Mouse (Mus musculus): Measurements from ENCODE around the gene Dgki.

The Dgki gene

DNA sequence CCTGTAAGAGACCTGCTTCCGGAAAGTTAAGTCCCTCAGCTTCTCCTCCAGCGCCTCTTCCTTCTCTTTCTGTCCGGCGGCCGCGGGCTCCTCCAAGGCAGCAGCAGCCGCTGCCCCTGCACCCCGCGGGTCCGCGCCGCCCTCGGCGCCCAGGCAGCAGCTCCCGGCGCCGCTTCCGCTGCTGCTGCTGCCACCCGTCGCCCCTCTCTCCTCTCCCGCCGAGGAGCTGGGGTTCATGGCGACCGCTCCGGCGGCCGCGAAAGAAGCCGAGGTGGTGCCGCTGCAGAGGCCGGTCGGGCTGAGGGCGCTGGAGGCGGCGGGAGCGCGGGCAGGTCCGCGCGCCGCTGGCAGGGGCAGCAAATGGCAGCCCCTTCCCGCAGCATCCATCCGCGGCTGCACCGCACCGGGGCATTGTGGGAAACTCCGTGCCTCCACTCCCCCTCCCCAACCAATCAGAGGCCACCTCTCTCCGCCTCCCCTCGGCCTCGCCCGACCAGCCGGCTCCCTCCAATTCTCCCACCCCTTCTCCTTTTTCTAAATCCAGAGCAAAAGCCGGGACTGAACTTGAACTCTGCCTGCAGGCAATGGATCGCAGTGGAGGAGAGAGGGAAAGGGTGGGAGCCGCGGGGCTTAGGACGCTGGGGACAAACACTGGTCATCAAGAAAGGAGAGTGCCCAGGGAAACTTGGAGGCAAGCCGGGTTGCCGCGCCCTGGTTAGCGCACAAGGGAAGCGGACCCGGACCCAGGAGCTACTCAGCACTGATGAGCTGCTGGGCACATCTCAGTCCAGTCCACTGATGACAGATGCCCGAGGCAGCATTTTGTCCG lies at the start of gene Dgki:
Gene Dgki, minus strand, starts transcription at position 623 of the 829 bp plus-strand sequence.
- DNase-seq = peak; percentile 21

DNA sequence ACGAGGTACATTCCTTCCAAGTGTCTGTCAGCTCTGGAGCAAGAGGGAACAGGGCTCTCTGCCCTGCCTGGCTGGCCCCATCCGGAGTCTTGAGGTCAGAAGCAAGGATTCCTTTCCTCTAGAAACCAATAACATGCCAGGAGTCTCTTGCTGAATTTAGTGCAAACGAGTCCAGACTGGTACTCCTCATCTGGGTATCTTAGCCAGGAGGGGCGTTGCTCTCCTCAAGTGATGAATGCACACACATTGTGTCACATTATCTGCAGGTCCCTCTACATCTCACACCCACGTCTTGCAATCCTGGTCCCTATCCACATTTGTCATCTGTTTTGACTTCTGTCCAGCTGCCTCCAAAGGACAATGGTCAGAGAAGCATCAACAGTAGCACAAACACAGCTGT lies 47.6 kb upstream of the Dgki start:
- no peak for DNase-seq

DNA sequence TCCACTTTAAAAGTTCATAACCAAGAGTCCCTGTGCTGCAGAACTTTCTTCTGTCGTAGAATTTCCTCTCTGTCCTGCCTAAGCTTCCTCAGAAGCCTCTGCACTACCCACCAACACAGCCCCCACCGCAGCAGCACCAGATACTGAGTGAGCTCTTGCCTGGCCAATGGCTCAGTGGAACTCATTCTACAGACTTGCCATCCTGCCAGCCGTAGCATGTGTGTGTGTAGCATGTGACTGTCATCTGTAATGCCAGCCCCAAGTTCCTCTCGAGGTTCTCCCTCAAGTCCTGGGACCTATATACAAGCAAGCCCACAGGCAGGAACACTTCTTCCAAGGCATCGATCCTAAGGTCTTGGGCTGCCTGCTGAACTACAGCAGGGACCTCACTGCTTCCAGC lies 38.1 kb upstream of the Dgki start:
- no peak for DNase-seq

DNA sequence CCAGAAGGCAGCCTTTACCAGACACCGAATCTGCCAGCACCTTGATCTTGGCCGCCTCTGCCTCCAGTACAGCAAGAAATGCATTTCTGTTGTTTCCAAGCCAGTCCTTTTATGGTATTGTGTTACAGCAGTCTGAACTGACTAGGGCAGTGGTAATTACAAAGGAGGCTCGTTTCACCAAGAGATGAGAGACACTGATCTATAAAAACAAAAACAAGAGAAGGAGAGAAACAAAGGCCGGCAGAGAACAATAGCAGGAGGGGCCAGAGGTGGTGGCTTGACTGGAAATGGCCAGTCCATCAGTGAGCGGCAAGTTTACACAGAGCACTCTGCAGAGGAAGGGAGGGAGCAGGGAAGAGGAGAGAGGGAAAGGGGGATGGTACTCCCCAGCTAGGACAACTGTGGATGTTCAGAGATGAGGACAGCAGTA lies 36.9 kb upstream of the Dgki start:
- DNase-seq = peak; percentile 53

DNA sequence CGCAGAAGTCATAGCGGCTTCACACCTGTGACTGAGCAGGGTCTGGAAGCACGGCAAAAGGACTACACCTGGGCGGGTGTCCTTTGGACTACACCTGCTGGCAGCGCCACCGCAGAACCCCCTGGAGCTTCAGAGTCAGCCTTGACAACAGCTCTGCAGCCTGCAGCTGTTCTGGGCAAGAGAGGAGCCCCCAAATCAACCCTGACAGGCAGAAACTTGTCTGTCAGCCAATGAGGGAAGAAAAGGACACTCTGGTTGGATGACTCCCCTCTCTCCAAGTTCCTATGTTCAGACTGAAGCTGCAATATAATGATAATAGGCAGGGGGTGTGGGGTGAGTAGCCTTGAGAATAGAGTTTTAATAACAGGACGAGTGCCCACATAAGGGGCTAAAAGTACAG lies 36.4 kb upstream of the Dgki start:
- DNase-seq = peak; percentile 46

DNA sequence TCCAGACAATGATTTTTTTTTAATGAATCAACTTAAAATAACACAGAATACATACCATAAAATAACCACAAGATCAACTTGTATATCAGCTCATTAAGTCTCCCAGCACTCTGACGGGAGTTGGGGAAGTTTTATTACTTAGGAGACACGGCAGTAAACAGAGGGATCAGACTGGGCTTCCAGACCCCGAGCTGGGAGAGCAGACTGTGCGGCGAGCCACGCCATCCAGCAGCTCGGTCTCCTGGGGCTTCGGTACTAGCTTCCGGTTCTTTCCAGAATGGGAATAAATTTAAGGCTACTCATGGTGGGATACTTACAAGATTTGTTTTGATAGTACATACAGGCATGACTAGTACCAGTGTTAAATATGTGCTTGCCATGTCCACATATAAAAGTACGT lies 32.9 kb upstream of the Dgki start:
- no peak for DNase-seq

DNA sequence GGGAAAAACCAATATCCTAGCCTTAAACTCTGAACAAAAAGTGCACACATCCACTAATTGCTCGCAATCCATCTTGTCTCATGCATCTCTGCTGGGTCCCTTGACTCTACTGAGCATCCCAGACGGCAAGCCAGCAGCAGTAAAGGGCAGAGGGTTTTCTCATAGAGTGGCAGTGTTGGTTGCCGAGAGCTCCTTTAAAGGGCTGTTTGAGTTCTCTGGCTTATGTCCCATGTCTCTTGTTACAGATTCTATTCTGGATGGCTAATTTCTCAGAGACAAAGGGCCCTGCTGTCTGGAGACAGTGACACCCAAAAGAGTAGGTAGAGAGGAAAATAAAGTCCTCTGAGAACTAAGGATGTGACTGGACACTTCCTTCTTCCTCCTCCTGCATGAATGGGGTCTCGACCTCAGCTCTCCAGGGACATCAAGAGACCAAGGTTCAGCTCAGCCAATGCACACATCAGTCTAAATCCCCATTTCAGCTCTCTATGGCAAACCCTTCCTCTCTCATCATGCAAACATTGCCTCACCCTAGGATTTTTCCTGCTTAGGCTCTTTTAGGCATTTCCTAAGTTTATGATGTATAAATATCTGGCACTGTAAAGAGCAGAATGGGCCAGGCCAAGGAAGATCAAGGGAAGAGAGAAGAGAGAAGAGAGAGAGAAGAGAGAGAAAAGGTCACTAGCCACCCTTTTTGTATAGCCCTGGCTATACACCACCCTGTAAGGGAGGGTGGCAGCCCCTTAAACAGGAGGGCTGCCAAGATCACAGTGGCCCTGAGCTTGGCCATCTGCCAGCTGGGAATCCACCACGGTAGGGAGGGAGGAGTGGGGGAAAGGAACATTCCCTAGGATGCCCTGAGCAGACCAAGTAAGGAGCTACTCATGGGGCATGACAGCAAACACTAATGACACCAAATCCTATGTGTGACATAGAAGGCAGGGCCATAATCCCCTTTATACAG lies 30.2 kb upstream of the Dgki start:
- DNase-seq = peak; percentile 59

DNA sequence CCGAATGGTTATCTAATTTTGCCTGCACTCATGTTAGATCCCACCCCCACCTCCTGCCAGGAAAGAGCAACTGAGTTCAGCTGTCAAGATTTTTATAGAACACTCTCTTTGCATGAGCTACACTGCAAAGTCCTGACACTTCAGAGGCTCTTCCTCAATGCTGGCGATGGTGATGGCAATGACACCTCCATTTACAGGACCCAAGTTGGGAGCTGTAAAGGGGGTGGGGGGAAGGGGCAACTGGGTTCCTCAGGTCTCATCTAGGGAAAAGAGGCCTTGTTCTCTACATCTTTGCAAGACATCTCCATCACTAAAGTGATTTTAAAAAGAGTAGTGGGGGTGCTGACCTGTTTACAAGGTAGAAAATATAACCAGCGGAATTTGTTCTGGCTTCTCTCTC lies 29.4 kb upstream of the Dgki start:
- no peak for DNase-seq

DNA sequence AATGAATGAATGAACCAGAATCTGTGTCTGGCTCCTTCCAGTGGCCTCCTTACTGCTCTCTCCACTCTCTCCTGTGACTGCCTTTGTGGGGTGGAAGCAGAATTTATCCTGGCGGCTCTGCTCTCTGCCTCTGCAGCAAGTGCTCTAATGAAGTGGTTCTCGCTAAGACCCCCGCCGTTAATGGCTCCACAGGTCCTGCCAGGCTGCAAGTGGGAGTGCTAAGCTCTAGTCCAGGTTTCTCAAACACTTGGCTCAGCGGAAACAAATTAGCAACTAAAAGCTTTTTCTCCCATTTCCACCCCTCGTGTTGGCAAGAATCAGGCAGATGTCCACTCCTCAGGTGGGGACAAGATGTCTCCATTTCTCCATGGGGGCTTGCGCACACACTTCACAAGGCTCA lies 28.7 kb upstream of the Dgki start:
- DNase-seq = no peak

DNA sequence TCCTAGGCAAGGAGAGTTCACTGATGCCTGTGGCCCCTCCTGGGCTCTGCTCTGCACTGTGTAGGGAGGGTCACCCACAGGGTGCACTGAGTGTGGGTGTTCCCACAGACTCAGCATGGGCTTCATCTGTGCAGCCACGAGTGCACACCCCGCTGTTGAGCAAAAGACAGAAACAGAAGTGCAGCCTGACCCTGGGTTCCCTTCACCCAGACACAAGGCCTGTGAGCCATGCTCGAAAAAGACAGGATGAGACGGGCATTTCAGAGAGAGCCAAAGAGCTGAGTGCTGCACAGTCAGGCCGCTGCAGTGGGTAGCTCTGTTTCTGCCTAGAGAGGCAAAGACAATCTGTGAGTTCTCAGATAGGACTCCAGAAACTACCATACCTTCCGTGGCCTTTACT lies 27.5 kb upstream of the Dgki start:
- DNase-seq = no peak

DNA sequence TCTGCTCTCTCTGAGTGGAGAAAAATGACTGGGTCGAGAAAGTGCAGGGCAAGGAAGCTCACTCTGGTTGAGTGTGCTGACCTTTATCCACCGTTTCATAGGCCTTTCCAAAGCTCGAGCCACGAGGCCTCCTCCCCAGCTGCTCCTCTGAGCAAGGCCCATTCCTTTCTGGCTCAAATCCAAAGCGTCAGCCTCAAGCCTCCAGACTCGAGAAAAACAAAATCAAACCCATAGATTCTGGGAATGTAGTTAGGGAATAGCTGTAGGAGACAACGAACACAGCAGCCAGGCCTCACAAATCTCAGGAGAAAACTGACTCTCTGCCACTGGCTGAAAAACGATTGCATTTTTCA lies 26.6 kb upstream of the Dgki start:
- peak; percentile 51 for DNase-seq

DNA sequence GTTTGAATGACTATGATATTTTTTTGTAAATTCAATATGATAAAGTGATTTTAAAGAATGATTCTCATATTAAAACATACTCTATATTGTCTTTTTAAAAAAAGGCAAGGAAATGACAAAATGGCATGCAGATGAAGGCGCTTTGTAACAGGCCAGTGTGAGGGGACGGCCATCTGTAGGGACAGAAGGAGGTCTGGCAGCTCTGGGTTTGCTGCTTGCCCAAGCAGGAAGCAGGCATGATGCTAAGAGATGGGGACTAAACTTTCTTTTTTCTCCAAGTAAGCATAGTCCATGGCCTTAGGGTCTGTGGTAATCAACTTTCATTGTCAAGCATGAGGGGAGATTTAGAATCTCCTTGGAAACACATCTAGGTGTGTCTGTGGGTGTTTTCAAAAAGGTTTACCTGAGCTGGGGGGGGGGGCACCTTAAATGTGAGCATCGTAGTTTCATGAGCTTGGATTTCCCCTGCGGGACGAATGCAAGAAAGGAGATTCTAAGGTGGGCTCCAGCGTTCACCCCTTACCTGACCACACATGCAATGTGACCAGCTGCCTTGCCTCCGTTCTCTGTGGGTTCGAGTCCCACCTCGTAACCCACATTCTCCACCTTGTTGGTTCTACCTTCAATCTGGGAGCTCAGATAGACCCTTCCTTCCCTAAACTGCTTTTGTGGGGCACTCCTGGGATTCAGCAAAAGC lies 26.1 kb upstream of the Dgki start:
- no peak for DNase-seq

DNA sequence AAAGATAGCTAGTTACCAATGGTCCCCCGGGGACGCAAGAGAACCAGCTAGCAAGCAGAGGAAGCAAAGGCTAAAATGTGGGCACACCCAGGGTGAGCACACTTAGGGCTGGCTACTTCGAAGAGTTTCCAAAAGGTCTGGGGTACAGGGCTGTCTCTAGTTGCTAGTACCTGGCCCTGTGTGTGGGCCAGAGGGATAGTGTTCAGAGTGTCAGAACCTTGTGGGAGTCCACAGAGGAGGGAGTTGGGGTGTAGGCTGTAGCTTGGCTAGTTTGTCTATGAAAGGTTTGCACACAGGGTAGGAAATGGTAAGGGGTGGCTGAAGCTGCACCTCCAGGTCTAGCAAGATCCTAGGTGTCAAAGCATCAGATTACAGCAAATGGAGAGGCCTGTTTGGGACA lies 25.1 kb upstream of the Dgki start:
- DNase-seq = no peak

DNA sequence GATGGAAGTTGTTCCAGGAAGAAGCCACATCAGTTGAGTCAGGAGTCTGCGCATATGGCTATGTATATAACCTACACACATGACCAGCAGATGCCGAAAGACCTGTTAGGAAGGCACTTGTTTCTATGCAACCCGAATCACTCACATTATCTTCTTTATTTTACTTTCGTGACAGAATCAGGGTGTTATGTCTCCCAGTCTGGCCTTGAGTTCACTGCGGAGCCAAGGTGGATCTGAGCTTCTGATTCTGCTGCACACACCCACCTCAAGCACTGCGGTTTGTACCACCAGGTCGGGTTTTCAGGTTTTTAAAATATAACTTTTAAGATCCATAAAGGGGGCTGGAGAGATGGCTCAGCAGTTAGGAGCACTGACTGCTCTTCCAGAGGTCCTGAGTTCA lies 22.7 kb upstream of the Dgki start:
- DNase-seq = no peak

DNA sequence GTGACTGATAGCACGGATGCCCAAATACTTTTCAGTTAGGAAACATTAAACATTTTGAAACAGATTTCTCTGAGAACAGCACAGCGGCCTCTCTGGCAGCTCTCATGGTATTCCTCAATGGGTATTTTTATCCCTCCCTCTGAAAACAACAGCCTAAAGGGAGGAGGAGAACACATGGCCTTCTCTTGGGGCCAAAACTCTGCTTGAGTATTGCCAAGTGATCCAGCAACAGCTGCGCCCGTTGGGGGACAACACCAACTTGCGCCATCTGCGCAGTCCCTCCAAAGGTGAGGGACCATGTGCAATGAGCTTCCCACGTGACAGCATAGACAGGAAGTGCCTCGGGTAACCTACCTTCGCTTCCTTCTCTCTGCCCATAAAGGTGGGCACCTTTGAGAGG lies 22.1 kb upstream of the Dgki start:
- no peak for DNase-seq

DNA sequence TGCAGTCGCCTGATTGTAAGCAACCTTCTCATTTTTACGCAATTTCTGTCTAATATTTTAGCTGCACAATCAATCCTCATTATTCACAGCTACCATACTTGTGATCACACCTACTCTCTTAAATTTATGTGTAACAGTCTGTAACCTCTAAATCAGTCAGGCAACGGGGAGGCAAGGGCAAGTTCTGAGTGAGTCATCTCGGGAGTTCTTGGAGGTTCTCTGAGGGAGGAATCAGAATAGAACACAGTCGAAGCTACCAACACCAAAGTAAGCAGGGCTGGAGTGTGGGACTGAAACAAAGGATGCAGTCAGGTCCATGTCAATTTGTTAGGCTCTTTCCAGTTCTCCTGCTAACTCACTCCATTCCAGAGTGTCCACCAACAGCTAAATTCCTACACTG lies 17.9 kb upstream of the Dgki start:
- no peak for DNase-seq

DNA sequence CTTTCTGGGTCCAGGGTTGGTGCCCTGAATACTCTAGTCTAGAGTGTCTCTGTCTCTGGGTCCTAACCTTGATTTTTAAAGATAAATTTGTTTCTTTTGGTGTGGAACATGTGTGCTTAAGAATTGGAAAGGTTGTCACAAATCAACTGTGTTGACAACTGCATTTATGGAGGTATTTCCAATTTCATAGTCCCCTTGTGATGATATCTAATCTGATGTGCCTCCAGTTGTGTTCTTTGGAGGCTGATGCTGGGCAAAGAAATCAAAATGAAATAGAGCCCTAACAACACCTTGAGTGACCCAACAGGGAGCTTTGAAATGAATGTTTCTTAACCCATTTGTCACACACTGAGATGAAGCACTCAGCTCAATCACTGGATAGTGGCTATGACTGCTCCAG lies 15.5 kb upstream of the Dgki start:
- DNase-seq = no peak

DNA sequence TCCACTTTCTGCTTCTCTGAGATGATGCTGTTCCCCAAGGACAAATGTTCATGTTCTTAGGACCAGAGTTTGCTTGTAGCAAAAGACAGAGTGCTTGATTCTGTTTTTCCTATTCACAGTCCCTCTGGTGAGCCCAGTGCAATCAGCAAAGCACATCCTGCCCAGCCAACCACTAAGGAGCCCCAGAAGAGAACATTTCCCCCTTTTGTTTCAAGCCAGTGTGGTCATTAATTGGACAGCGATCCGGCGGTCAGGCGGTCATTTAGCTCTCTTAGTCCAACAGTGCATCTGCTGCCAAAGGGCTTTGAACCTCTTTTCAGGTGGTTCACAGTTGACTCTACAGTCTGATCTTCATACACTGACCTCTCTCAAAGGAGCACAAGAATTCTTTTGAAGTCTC lies 10.6 kb upstream of the Dgki start:
- no peak for DNase-seq

DNA sequence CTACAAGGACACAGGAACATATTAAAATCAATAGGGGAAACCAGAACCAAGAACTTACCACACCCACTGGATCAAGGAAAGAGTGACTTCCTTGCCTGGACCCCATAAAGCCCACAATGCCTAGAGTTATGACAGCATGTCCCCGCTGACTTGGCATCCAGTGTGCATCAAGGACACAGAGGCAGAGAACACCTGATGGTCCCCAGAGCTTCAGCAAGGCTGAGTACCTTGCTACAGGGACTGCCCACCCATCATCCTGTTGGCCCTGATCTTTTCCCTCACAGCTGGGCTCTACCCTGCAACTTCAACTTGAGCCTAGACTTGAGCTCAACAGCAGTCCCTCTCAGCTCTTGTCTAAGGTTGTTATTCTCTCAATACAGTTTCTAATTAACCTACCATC lies 6.6 kb upstream of the Dgki start:
- DNase-seq = no peak

DNA sequence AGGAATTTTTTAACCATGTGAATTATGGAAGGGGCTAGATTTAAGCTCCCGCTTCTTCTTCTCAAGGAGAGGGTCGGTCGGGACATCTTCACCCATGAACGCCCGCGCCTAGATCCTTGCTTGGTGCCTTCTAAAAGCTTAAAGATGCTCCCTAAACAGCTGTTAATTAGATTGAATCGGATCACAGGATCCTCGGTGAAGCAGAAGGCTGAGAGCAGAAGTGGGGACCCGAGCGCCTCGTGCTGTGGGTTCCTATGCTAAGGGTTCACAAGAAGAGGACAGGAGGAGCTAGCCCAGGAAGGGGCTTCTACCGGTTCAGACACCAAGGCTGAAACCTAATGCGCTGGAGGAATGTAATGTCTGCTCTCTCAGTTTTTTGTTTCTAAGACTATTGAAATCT lies 508 bp upstream of the Dgki start:
- DNase-seq = no peak

DNA sequence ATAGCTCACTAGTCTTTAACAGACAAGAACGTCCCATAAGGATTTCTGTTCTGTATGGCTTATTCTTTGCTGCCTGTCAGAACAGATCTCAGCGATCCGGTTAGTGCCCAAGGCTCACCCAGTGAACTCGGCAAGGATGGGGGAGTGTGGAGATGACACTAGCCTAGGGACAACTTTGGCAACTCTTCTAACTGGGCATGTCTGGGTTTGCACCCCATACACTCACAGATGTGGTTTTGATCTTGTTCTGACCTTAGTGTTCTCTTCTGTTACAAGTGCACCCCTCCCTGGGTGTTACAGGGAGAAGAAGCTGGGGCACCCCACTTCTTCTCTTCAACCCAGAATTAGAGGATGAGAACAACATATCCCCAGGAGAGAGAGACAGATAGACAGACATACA lies 1.0 kb downstream of the Dgki start:
- DNase-seq = no peak

DNA sequence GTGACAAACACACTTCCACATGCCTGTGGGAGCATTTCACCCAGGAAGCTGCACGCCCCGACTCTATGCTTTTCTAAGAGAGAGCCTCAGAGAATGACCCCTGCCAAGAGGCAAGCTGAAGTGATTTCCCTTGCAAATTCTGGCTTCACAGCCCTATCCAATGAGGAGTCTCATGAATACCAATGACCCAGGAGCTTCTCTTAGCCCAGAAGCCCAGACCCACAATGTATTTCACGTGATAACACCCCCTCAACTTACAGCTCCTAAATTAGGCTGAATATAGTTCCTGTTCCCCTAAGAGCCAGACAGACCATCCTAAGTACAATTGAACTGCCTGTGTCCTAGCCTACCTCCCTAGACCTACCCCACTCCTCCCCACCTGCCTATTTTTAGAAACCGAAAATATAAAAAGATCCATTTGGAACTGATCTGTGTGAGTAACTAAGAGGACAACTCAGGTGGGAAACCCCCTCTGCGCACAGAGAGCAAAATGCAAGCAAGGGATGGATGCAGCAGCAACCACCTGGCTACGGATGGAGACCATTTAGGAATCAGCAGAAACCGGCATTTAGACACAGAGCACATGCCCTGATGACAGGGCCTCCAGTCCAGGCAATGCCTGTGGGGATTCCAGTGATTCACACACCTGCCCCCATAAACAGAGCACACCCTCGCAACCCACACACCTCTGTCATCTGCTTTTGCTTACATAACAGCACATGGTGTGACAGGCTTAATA lies 2.1 kb downstream of the Dgki start:
- DNase-seq = no peak

DNA sequence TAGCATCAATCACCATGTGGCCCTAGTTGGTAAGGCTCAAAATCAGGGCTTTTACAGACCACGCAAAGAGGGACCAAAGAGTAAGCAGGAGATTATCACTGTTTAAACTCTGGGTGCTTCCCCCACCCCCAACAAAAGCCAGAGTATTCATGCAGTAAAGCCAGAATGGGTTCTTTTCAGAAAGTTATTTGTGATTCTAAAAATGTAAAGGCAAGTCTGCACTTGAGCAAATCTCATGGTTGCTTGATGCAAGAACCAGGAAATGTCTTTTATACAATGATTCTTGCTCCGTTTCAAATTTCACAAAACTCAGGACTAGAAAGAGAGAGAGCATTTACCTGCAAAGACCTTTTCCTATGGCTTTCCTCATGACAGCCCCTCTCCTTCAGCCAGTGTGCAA lies 7.9 kb downstream of the Dgki start:
- no peak for DNase-seq

Measured in lung, postnatal 10 days (tissue).